Mouse (Mus musculus): ENCODE data around the gene Ccdc92b.
"Not testable (repeated sequence)": the region's sequence is repeated elsewhere in the genome, so short reads cannot be mapped to it uniquely, and the experiment has no call there.

DNA sequence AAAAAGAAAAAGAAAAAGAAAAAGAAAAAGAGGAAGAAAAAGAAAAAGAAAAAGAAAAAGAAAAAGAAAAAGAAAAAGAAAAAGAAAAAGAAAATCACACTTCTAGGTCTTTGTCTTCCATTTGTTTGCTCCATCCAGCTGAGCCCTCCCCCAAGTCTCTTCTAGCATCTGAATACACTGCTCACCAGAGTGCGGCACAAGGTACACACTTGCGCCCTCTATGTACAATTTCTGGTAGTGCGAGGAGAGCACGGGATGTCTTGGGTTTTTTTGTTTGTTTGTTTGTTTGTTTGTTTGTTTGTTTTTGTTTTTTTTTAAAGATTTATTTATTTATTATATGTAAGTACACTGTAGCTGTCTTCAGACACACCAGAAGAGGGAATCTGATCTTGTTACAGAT lies 38.1 kb upstream of the Ccdc92b start:
- TF ChIP-seq CTCF (IDR thresholded peaks at IDR 0.05; ENCODE audit: control insufficient read depth, insufficient read depth, insufficient read length); MAX (IDR thresholded peaks at IDR 0.05): not testable (repeated sequence)

Data from C2C12 (cell line).